Mouse (Mus musculus) myocyte (in vitro differentiated cells): Measurements from ENCODE around the gene Hlcs. TPM values are rescaled to one million over a fixed set of nuclear protein-coding genes. Genes with fewer than 3 reads are reported as not detected.

Source experiments
- H3K27me3 ChIP-seq: one replicate; pipeline ENCODE4 v1.6.1; 2011; ENCODE audit not compliant: control insufficient read depth, insufficient read depth, insufficient read length
- H3K36me3 ChIP-seq: one replicate; pipeline ENCODE4 v1.6.1; 2011; ENCODE audit not compliant: control insufficient read depth, insufficient read depth
- H3K4me2 ChIP-seq: one replicate; pipeline ENCODE4 v1.6.1; 2011; ENCODE audit warnings: low read depth, control low read depth
- H3K4me3 ChIP-seq: one replicate; pipeline ENCODE4 v1.5.1; 2011; ENCODE audit warnings: mild to moderate bottlenecking, control low read depth, moderate library complexity
- H3K79me2 ChIP-seq: one replicate; pipeline ENCODE4 v1.6.1; 2011; ENCODE audit not compliant: control insufficient read depth, insufficient read depth
- H3ac ChIP-seq: one replicate; pipeline ENCODE4 v1.6.1; 2011; ENCODE audit not compliant: control insufficient read depth, insufficient read length
- CEBPB ChIP-seq: IDR thresholded peaks from 2 replicates; pipeline ENCODE4 v1.6.1; 2011; ENCODE audit warnings: mild to moderate bottlenecking, moderate library complexity; ENCODE audit not compliant: poor library complexity, insufficient read depth, severe bottlenecking
- E2F4 ChIP-seq: IDR thresholded peaks from one replicate; pipeline ENCODE4 v1.6.1; 2011; ENCODE audit warnings: mild to moderate bottlenecking, control low read depth, moderate library complexity; ENCODE audit not compliant: insufficient read depth
- MAX ChIP-seq: IDR thresholded peaks from one replicate; pipeline ENCODE4 v1.6.1; 2011; ENCODE audit warnings: low read depth, mild to moderate bottlenecking, control low read depth
- MYOD1 ChIP-seq, 3 experiments: IDR thresholded peaks; one replicate each; pipeline ENCODE4 v1.6.1; 2011; ENCODE audit warnings: control low read depth in 2 of 3, low read depth in 2 of 3, mild to moderate bottlenecking in 2 of 3, moderate library complexity in 1 of 3; ENCODE audit not compliant: insufficient read length in 2 of 3, control insufficient read depth in 1 of 3
- MYOG ChIP-seq, 3 experiments: IDR thresholded peaks; one replicate each; pipeline ENCODE4 v1.6.1; 2011; ENCODE audit warnings: control low read depth in 2 of 3, low read depth in 2 of 3, mild to moderate bottlenecking in 2 of 3; ENCODE audit not compliant: insufficient read length in 2 of 3, control insufficient read depth in 1 of 3, insufficient read depth in 1 of 3
- POLR2A ChIP-seq: IDR thresholded peaks from one replicate; pipeline ENCODE4 v1.6.1; 2011; ENCODE audit warnings: low read depth, mild to moderate bottlenecking, control low read depth, moderate library complexity; ENCODE audit not compliant: insufficient read length
- POLR2AphosphoS2 ChIP-seq: IDR thresholded peaks from one replicate; pipeline ENCODE4 v1.6.1; 2011; ENCODE audit warnings: low read depth, control low read depth; ENCODE audit not compliant: insufficient read length
- REST ChIP-seq: IDR thresholded peaks from one replicate; pipeline ENCODE4 v1.6.1; 2011; ENCODE audit warnings: mild to moderate bottlenecking, control low read depth, moderate library complexity; ENCODE audit not compliant: insufficient read depth, insufficient read length
- SRF ChIP-seq: IDR thresholded peaks from one replicate; pipeline ENCODE4 v1.6.1; 2011; ENCODE audit warnings: low read depth; ENCODE audit not compliant: control insufficient read depth, insufficient read length
- TCF12 ChIP-seq: IDR thresholded peaks from one replicate; pipeline ENCODE4 v1.6.1; 2011; ENCODE audit warnings: mild to moderate bottlenecking, control low read depth; ENCODE audit not compliant: poor library complexity, insufficient read depth, severe bottlenecking
- TCF3 ChIP-seq: IDR thresholded peaks from one replicate; pipeline ENCODE4 v1.6.1; 2011; ENCODE audit warnings: low read depth, control low read depth; ENCODE audit not compliant: insufficient read length
- USF1 ChIP-seq: IDR thresholded peaks from one replicate; pipeline ENCODE4 v1.6.1; 2011; ENCODE audit warnings: low read depth, mild to moderate bottlenecking, control low read depth, moderate library complexity
- polyA plus RNA-seq: library from polyadenylated mRNA; unstranded; fragments of >200 nt; fragmentation: generic; extraction: Trizol; gene quantifications from one replicate; pipeline ENCODE4 v1.2.1, GENCODE M21; 2012; ENCODE audit warnings: missing spikeins

Gene Hlcs
- polyA plus RNA-seq, 1 experiment: 3.2 TPM

- TF ChIP-seq MAX (no peak), TCF12 (no peak), MYOG (IDR thresholded peaks at IDR 0.05; ENCODE audit: control insufficient read depth in 1 of 3, insufficient read depth in 1 of 3, insufficient read length in 2 of 3, low read depth in 2 of 3) (no peak), POLR2AphosphoS2 (no peak), SRF (no peak), USF1 (no peak), E2F4 (no peak), POLR2A (no peak), MYOD1 (IDR thresholded peaks at IDR 0.05; ENCODE audit: control insufficient read depth in 1 of 3, insufficient read length in 2 of 3, low read depth in 2 of 3) (no peak)
- H3K27me3 ChIP-seq: no peaks in the 10 kb centered on the region
- H3K4me3 ChIP-seq: no peak overlapping the region
- no peaks in the 10 kb centered on the region for H3K36me3 ChIP-seq
- no peak overlapping the region for H3ac ChIP-seq
- no peak overlapping the region for H3K4me2 ChIP-seq
- no peaks in the 10 kb centered on the region for H3K79me2 ChIP-seq
These were observed 123.1 kb downstream of the Hlcs start for GRCm38 (mm10) chr16:94190256-94190655.

GRCm38 (mm10) chr16:94186526-94186925 lies 126.8 kb downstream of the Hlcs start:
- H3K79me2 ChIP-seq: no peaks in the 10 kb centered on the region
- H3K4me3 ChIP-seq: no peak overlapping the region
- no peak overlapping the region for H3ac ChIP-seq
- no peak for TF ChIP-seq USF1
- TF ChIP-seq MYOG (IDR thresholded peaks at IDR 0.05; ENCODE audit: control insufficient read depth in 1 of 3, insufficient read depth in 1 of 3, insufficient read length in 2 of 3, low read depth in 2 of 3): no peak
- TF ChIP-seq MAX: no peak
- no peak for TF ChIP-seq POLR2AphosphoS2
- TF ChIP-seq SRF: no peak
- TF ChIP-seq E2F4: no peak
- no peak for TF ChIP-seq TCF12
- no peak for TF ChIP-seq CEBPB
- no peak for TF ChIP-seq MYOD1 (IDR thresholded peaks at IDR 0.05; ENCODE audit: control insufficient read depth in 1 of 3, insufficient read length in 2 of 3, low read depth in 2 of 3)
- TF ChIP-seq POLR2A: no peak
- no peak for TF ChIP-seq TCF3
- TF ChIP-seq REST: no peak
- no peak overlapping the region for H3K4me2 ChIP-seq
- no peaks in the 10 kb centered on the region for H3K36me3 ChIP-seq
- no peaks in the 10 kb centered on the region for H3K27me3 ChIP-seq

DNA sequence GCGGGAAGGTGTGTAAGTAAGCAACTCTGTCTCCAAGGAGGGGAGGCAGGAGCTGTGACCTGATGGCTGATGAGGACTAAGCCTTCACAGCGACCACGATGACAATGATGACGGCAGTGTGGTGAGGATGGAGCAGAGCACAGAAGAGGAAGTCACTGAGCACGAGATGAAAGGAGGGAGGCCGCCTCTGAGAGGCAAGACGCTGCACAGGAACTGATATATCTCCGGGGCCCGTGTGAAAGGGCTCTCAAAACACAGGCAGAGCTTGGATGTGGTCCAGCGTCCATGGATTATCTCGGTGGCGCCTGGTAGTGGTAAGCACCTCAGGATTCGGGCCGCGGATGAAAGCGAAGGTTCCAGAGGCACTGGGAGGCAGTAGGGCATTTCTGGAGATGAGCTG lies 127.9 kb downstream of the Hlcs start:
- no peaks in the 10 kb centered on the region for H3K36me3 ChIP-seq
- no peak overlapping the region for H3ac ChIP-seq
- H3K4me2 ChIP-seq: no peak overlapping the region
- no peaks in the 10 kb centered on the region for H3K79me2 ChIP-seq
- no peak overlapping the region for H3K4me3 ChIP-seq
- TF ChIP-seq MYOG (IDR thresholded peaks at IDR 0.05; ENCODE audit: control insufficient read depth in 1 of 3, insufficient read depth in 1 of 3, insufficient read length in 2 of 3, low read depth in 2 of 3) (no peak), MYOD1 (IDR thresholded peaks at IDR 0.05; ENCODE audit: control insufficient read depth in 1 of 3, insufficient read length in 2 of 3, low read depth in 2 of 3) (no peak), MAX (no peak), USF1 (no peak)
- no peaks in the 10 kb centered on the region for H3K27me3 ChIP-seq

- H3K36me3 ChIP-seq: no peaks in the 10 kb centered on the region
- no peaks in the 10 kb centered on the region for H3K27me3 ChIP-seq
- no peak overlapping the region for H3K4me2 ChIP-seq
- no peaks in the 10 kb centered on the region for H3K79me2 ChIP-seq
- H3ac ChIP-seq: no peak overlapping the region
- H3K4me3 ChIP-seq: no peak overlapping the region
- TF ChIP-seq REST (no peak), MYOG (IDR thresholded peaks at IDR 0.05; ENCODE audit: control insufficient read depth in 1 of 3, insufficient read depth in 1 of 3, insufficient read length in 2 of 3, low read depth in 2 of 3) (peak in 1 of 3 experiments; percentile 40)
These were observed 133.1 kb downstream of the Hlcs start for GRCm38 (mm10) chr16:94180122-94180870.

- Histone ChIP-seq H3K4me2 (no peak overlapping the region), H3ac (no peak overlapping the region), H3K27me3 (no peaks in the 10 kb centered on the region)
These were observed 133.8 kb downstream of the Hlcs start for GRCm38 (mm10) chr16:94179341-94180121.

More at GRCm38 (mm10) chr16:94179341-94180121, 133.8 kb downstream of the Hlcs start:
- Histone ChIP-seq H3K36me3 (no peaks in the 10 kb centered on the region), H3K79me2 (no peaks in the 10 kb centered on the region), H3K4me3 (no peak overlapping the region)
- TF ChIP-seq MYOD1 (IDR thresholded peaks at IDR 0.05; ENCODE audit: control insufficient read depth in 1 of 3, insufficient read length in 2 of 3, low read depth in 2 of 3) (no peak), POLR2AphosphoS2 (no peak), POLR2A (no peak), REST (no peak), CEBPB (no peak), MYOG (IDR thresholded peaks at IDR 0.05; ENCODE audit: control insufficient read depth in 1 of 3, insufficient read depth in 1 of 3, insufficient read length in 2 of 3, low read depth in 2 of 3) (no peak), MAX (no peak), E2F4 (no peak), USF1 (no peak), TCF3 (no peak), TCF12 (no peak), SRF (no peak)
